Mouse (Mus musculus): Measurements from ENCODE around the gene Cadm1.

Cadm1 gene

GRCm38 (mm10) chr9:47608441-47608840 lies 78.5 kb downstream of the Cadm1 start:
- DNase-seq (ENCODE audit: low read depth, low spot score): no peak

- no peak for DNase-seq (ENCODE audit: low read depth, low spot score)
These were observed 78.9 kb downstream of the Cadm1 start for GRCm38 (mm10) chr9:47608921-47609320.

GRCm38 (mm10) chr9:47609443-47609842 lies 79.5 kb downstream of the Cadm1 start:
- no peak for DNase-seq (ENCODE audit: low read depth, low spot score)

- DNase-seq (ENCODE audit: low read depth, low spot score): no peak
These were observed 80.3 kb downstream of the Cadm1 start for GRCm38 (mm10) chr9:47610316-47610715.

GRCm38 (mm10) chr9:47612894-47613412 lies 83.0 kb downstream of the Cadm1 start:
- DNase-seq (ENCODE audit: low read depth, low spot score): no peak

- DNase-seq (ENCODE audit: low read depth, low spot score): no peak
These were observed 85.1 kb downstream of the Cadm1 start for GRCm38 (mm10) chr9:47615049-47615448.

GRCm38 (mm10) chr9:47616391-47616790 lies 86.4 kb downstream of the Cadm1 start:
- DNase-seq (ENCODE audit: low read depth, low spot score): no peak

GRCm38 (mm10) chr9:47619501-47620029 lies 89.6 kb downstream of the Cadm1 start:
- DNase-seq (ENCODE audit: low read depth, low spot score): no peak

GRCm38 (mm10) chr9:47623447-47624445 lies 93.8 kb downstream of the Cadm1 start:
- DNase-seq (ENCODE audit: low read depth, low spot score): no peak

GRCm38 (mm10) chr9:47624565-47625520 lies 94.9 kb downstream of the Cadm1 start:
- DNase-seq (ENCODE audit: low read depth, low spot score): no peak

GRCm38 (mm10) chr9:47625621-47626210 lies 95.7 kb downstream of the Cadm1 start:
- no peak for DNase-seq (ENCODE audit: low read depth, low spot score)

- no peak for DNase-seq (ENCODE audit: low read depth, low spot score)
These were observed 98.0 kb downstream of the Cadm1 start for GRCm38 (mm10) chr9:47627966-47628365.

GRCm38 (mm10) chr9:47628550-47628949 lies 98.6 kb downstream of the Cadm1 start:
- no peak for DNase-seq (ENCODE audit: low read depth, low spot score)

- no peak for DNase-seq (ENCODE audit: low read depth, low spot score)
These were observed 104.7 kb downstream of the Cadm1 start for GRCm38 (mm10) chr9:47634695-47635094.

- no peak for DNase-seq (ENCODE audit: low read depth, low spot score)
These were observed 112.7 kb downstream of the Cadm1 start for GRCm38 (mm10) chr9:47642663-47643062.

GRCm38 (mm10) chr9:47645056-47645455 lies 115.1 kb downstream of the Cadm1 start:
- no peak for DNase-seq (ENCODE audit: low read depth, low spot score)

- no peak for DNase-seq (ENCODE audit: low read depth, low spot score)
These were observed 121.5 kb downstream of the Cadm1 start for GRCm38 (mm10) chr9:47651431-47651830.

- no peak for DNase-seq (ENCODE audit: low read depth, low spot score)
These were observed 122.2 kb downstream of the Cadm1 start for GRCm38 (mm10) chr9:47652203-47652602.

- no peak for DNase-seq (ENCODE audit: low read depth, low spot score)
These were observed 123.0 kb downstream of the Cadm1 start for GRCm38 (mm10) chr9:47652936-47653335.

- DNase-seq (ENCODE audit: low read depth, low spot score): no peak
These were observed 129.6 kb downstream of the Cadm1 start for GRCm38 (mm10) chr9:47659366-47660090.
